Mouse (Mus musculus): Measurements from ENCODE around the gene Rxfp4. TPM values are rescaled to one million over a fixed set of nuclear protein-coding genes. Genes with fewer than 3 reads are reported as not detected.

Gene Rxfp4
- polyA plus RNA-seq, 1 experiment from 2014 or later: not detected

GRCm38 (mm10) chr3:88631921-88632587 is 20.9 kb downstream of the Rxfp4 start:
- no peak for DNase-seq (ENCODE audit: low spot score)

GRCm38 (mm10) chr3:88630849-88631341 is 22.0 kb downstream of the Rxfp4 start:
- Histone ChIP-seq H3K4me3 (replicated peaks; ENCODE audit: low read length) (no peak overlapping the region), H3K27me3 (ENCODE audit: control insufficient read depth, insufficient read depth, low read length) (no peaks in the 10 kb centered on the region), H3K9me3 (ENCODE audit: control insufficient read depth, low read length) (no peaks in the 10 kb centered on the region), H3K36me3 (replicated peaks; ENCODE audit: control insufficient read depth, insufficient read depth) (peaks cover 83% of the 10 kb centered on the region), H3K9ac (no peak overlapping the region), H3K4me1 (replicated peaks; ENCODE audit: control insufficient read depth, insufficient read depth, low read length) (peaks cover 23% of the 10 kb centered on the region), H3K4me2 (replicated peaks) (no peak overlapping the region), H3K27ac (no peak overlapping the region)
- 65% methylated on average over 6 of the region's 6 CpGs for WGBS
- DNase-seq (ENCODE audit: low spot score): no peak
- ATAC-seq (ENCODE audit: low FRiP score): no peak

More at GRCm38 (mm10) chr3:88631921-88632587, 20.9 kb downstream of the Rxfp4 start:
- Histone ChIP-seq H3K27me3 (ENCODE audit: control insufficient read depth, insufficient read depth, low read length) (no peaks in the 10 kb centered on the region), H3K27ac (no peak overlapping the region), H3K4me3 (replicated peaks; ENCODE audit: low read length) (no peak overlapping the region), H3K9me3 (ENCODE audit: control insufficient read depth, low read length) (no peaks in the 10 kb centered on the region), H3K4me2 (replicated peaks) (no peak overlapping the region), H3K9ac (no peak overlapping the region), H3K4me1 (replicated peaks; ENCODE audit: control insufficient read depth, insufficient read depth, low read length) (peaks cover 12% of the 10 kb centered on the region; the same call in 1 of the 2 replicates), H3K36me3 (replicated peaks; ENCODE audit: control insufficient read depth, insufficient read depth) (peaks cover 91% of the 10 kb centered on the region)
- 85% methylated on average over 12 of the region's 12 CpGs for WGBS
- no peak for ATAC-seq (ENCODE audit: low FRiP score)

GRCm38 (mm10) chr3:88630018-88630417 is 22.9 kb downstream of the Rxfp4 start:
- 77% methylated on average over 9 of the region's 9 CpGs for WGBS
- H3K27ac ChIP-seq: no peak overlapping the region
- peaks cover 32% of the 10 kb centered on the region for H3K4me1 ChIP-seq (replicated peaks; ENCODE audit: control insufficient read depth, insufficient read depth, low read length)
- no peaks in the 10 kb centered on the region for H3K27me3 ChIP-seq (ENCODE audit: control insufficient read depth, insufficient read depth, low read length)
- DNase-seq (ENCODE audit: low spot score): no peak
- no peak for ATAC-seq (ENCODE audit: low FRiP score)
- no peak overlapping the region for H3K9ac ChIP-seq
- H3K4me2 ChIP-seq (replicated peaks): no peak overlapping the region
- no peak overlapping the region for H3K4me3 ChIP-seq (replicated peaks; ENCODE audit: low read length)
- no peaks in the 10 kb centered on the region for H3K9me3 ChIP-seq (ENCODE audit: control insufficient read depth, low read length)
- peaks cover 83% of the 10 kb centered on the region for H3K36me3 ChIP-seq (replicated peaks; ENCODE audit: control insufficient read depth, insufficient read depth)

- no peak for DNase-seq (ENCODE audit: low spot score)
- Histone ChIP-seq H3K4me1 (replicated peaks; ENCODE audit: control insufficient read depth, insufficient read depth, low read length) (peaks cover 40% of the 10 kb centered on the region), H3K9me3 (ENCODE audit: control insufficient read depth, low read length) (no peaks in the 10 kb centered on the region), H3K9ac (no peak overlapping the region), H3K4me2 (replicated peaks) (no peak overlapping the region), H3K27me3 (ENCODE audit: control insufficient read depth, insufficient read depth, low read length) (no peaks in the 10 kb centered on the region), H3K36me3 (replicated peaks; ENCODE audit: control insufficient read depth, insufficient read depth) (peaks cover 78% of the 10 kb centered on the region), H3K27ac (no peak overlapping the region), H3K4me3 (replicated peaks; ENCODE audit: low read length) (no peak overlapping the region)
- ATAC-seq (ENCODE audit: low FRiP score): no peak
- 77% methylated on average over 11 of the region's 13 CpGs for WGBS
Measured at GRCm38 (mm10) chr3:88629244-88629643, 23.7 kb downstream of the Rxfp4 start.

- Histone ChIP-seq H3K27ac (no peak overlapping the region), H3K4me2 (replicated peaks) (no peak overlapping the region), H3K9me3 (ENCODE audit: control insufficient read depth, low read length) (no peaks in the 10 kb centered on the region), H3K4me3 (replicated peaks; ENCODE audit: low read length) (no peak overlapping the region), H3K4me1 (replicated peaks; ENCODE audit: control insufficient read depth, insufficient read depth, low read length) (peaks cover 44% of the 10 kb centered on the region), H3K9ac (no peak overlapping the region), H3K36me3 (replicated peaks; ENCODE audit: control insufficient read depth, insufficient read depth) (peaks cover 73% of the 10 kb centered on the region), H3K27me3 (ENCODE audit: control insufficient read depth, insufficient read depth, low read length) (no peaks in the 10 kb centered on the region)
- 86% methylated on average over 4 of the region's 4 CpGs for WGBS
- ATAC-seq (ENCODE audit: low FRiP score) (no peak), DNase-seq (ENCODE audit: low spot score) (no peak)
Measured at GRCm38 (mm10) chr3:88628766-88629165, 24.2 kb downstream of the Rxfp4 start.

GRCm38 (mm10) chr3:88627535-88627934 is 25.4 kb downstream of the Rxfp4 start:
- peaks cover 44% of the 10 kb centered on the region for H3K4me1 ChIP-seq (replicated peaks; ENCODE audit: control insufficient read depth, insufficient read depth, low read length)
- no peak overlapping the region for H3K4me2 ChIP-seq (replicated peaks)
- no peak overlapping the region for H3K9ac ChIP-seq
- H3K27me3 ChIP-seq (ENCODE audit: control insufficient read depth, insufficient read depth, low read length): no peaks in the 10 kb centered on the region
- no peaks in the 10 kb centered on the region for H3K9me3 ChIP-seq (ENCODE audit: control insufficient read depth, low read length)
- peaks cover 61% of the 10 kb centered on the region for H3K36me3 ChIP-seq (replicated peaks; ENCODE audit: control insufficient read depth, insufficient read depth)
- no peak for ATAC-seq (ENCODE audit: low FRiP score)
- DNase-seq (ENCODE audit: low spot score): no peak
- no peak overlapping the region for H3K27ac ChIP-seq
- no peak overlapping the region for H3K4me3 ChIP-seq (replicated peaks; ENCODE audit: low read length)
- 83% methylated on average over 2 of the region's 2 CpGs for WGBS

DNA sequence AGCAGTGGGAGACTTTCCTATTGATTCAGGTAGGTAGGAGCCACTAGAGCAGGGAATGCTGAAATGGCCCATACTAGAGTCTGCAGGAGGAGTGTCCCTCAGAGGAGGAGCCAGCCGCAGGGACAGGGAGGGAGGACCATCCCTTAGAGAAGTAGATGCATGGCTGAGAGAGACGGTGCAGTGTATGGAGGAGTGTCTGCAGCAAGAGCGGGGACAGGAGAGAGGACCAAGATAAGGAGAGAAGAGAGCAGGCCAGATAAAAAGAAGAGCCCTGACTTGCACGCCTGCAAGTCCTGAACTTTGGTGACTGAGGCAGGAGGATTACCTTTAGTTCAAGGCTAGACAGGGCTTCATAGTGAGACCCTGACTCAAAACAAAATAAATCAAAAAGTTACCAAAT is 25.8 kb downstream of the Rxfp4 start:
- Histone ChIP-seq H3K27me3 (ENCODE audit: control insufficient read depth, insufficient read depth, low read length) (no peaks in the 10 kb centered on the region), H3K9me3 (ENCODE audit: control insufficient read depth, low read length) (no peaks in the 10 kb centered on the region), H3K4me3 (replicated peaks; ENCODE audit: low read length) (no peak overlapping the region), H3K36me3 (replicated peaks; ENCODE audit: control insufficient read depth, insufficient read depth) (peaks cover 56% of the 10 kb centered on the region), H3K4me1 (replicated peaks; ENCODE audit: control insufficient read depth, insufficient read depth, low read length) (peaks cover 44% of the 10 kb centered on the region), H3K4me2 (replicated peaks) (0 out of 2 replicates have a peak overlapping the region, but pooled peaks have one; percentile 17), H3K27ac (no peak overlapping the region), H3K9ac (no peak overlapping the region)
- DNase-seq (ENCODE audit: low spot score): no peak
- 71% methylated on average over 4 of the region's 4 CpGs for WGBS
- no peak for ATAC-seq (ENCODE audit: low FRiP score)

- no peak overlapping the region for H3K27ac ChIP-seq
- no peak overlapping the region for H3K4me3 ChIP-seq (replicated peaks; ENCODE audit: low read length)
- peaks cover 48% of the 10 kb centered on the region for H3K36me3 ChIP-seq (replicated peaks; ENCODE audit: control insufficient read depth, insufficient read depth)
- peak overlapping the region; percentile 51 for H3K9ac ChIP-seq
- H3K9me3 ChIP-seq (ENCODE audit: control insufficient read depth, low read length): no peaks in the 10 kb centered on the region
- peak overlapping the region; percentile 98 for H3K4me2 ChIP-seq (replicated peaks)
- no peaks in the 10 kb centered on the region for H3K27me3 ChIP-seq (ENCODE audit: control insufficient read depth, insufficient read depth, low read length)
- H3K4me1 ChIP-seq (replicated peaks; ENCODE audit: control insufficient read depth, insufficient read depth, low read length): peaks cover 44% of the 10 kb centered on the region
- no peak for ATAC-seq (ENCODE audit: low FRiP score)
- WGBS: 46% methylated on average over 7 of the region's 7 CpGs
- DNase-seq (ENCODE audit: low spot score): no peak
Measured at GRCm38 (mm10) chr3:88626316-88626715, 26.6 kb downstream of the Rxfp4 start.

DNA sequence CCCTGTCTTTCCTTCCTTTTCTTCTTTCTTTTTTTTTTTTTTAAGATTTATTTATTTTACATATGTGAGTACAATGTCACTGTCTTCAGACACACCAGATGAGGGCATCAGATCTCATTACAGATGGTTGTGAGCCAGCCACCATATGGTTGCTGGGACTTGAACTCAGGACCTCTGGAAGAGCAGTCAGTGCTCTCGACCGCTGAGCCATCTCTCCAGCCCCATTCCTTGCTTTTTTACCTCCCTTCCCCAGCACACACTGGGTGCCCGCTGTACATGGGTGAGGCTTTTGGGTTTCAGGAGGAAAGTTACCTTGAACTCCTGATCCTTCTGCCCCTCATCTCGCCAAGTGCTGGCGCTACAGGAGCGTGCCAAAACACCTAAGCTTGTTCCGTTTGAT is 27.4 kb downstream of the Rxfp4 start:
- H3K27me3 ChIP-seq (ENCODE audit: control insufficient read depth, insufficient read depth, low read length): no peaks in the 10 kb centered on the region
- DNase-seq (ENCODE audit: low spot score): no peak
- 91% methylated on average over 7 of the region's 7 CpGs for WGBS
- peaks cover 47% of the 10 kb centered on the region for H3K4me1 ChIP-seq (replicated peaks; ENCODE audit: control insufficient read depth, insufficient read depth, low read length)
- H3K9me3 ChIP-seq (ENCODE audit: control insufficient read depth, low read length): no peaks in the 10 kb centered on the region
- no peak for ATAC-seq (ENCODE audit: low FRiP score)
- peaks cover 41% of the 10 kb centered on the region for H3K36me3 ChIP-seq (replicated peaks; ENCODE audit: control insufficient read depth, insufficient read depth)
- H3K4me2 ChIP-seq (replicated peaks): peak overlapping the region; percentile 98
- peak overlapping the region; percentile 70; the same call in 1 of the 2 replicates for H3K4me3 ChIP-seq (replicated peaks; ENCODE audit: low read length)
- H3K9ac ChIP-seq: peak overlapping the region; percentile 99
- H3K27ac ChIP-seq: peak overlapping the region; percentile 97

Measured in hindbrain, embryonic 14.5 days (tissue).